Mouse (Mus musculus) hindbrain, embryonic 16.5 days (tissue): ENCODE data around the gene Iqschfp. TPM values are rescaled to one million over a fixed set of nuclear protein-coding genes. Genes with fewer than 3 reads are reported as not detected.

ENCODE experiments used
- ATAC-seq: fragments of 200-750 bp; cut with Nextera tagmentation; 2 replicates; pipeline ENCODE4 v1.8.0; 2017; ENCODE audit warnings: moderate TSS enrichment, moderate library complexity
- H3K27ac ChIP-seq: fragments of 300-500 bp; sonication (generic); 2 replicates; pipeline ENCODE4 v1.5.1; 2014; ENCODE audit warnings: low read depth, mild to moderate bottlenecking, control low read depth, low read length, moderate library complexity
- H3K27me3 ChIP-seq: fragments of 300-500 bp; sonication (generic); replicated peaks from 2 replicates; pipeline ENCODE4 v1.6.1; 2014; ENCODE audit warnings: low read length; ENCODE audit not compliant: control insufficient read depth, insufficient read depth
- H3K36me3 ChIP-seq: fragments of 300-500 bp; sonication (generic); 2 replicates; pipeline ENCODE4 v1.6.1; 2014; ENCODE audit warnings: mild to moderate bottlenecking, low read length, moderate library complexity, mixed read lengths; ENCODE audit not compliant: control insufficient read depth, insufficient read depth
- H3K4me1 ChIP-seq: fragments of 300-500 bp; sonication (generic); 2 replicates; pipeline ENCODE4 v1.6.1; 2014; ENCODE audit warnings: low read depth, low read length; ENCODE audit not compliant: control insufficient read depth, insufficient read depth
- H3K4me2 ChIP-seq: fragments of 300-500 bp; sonication (generic); 2 replicates; pipeline ENCODE4 v1.6.1; 2014; ENCODE audit warnings: mild to moderate bottlenecking, low read length, control low read depth, moderate library complexity
- H3K4me3 ChIP-seq: fragments of 300-500 bp; sonication (generic); 2 replicates; pipeline ENCODE4 v1.5.1; 2014; ENCODE audit warnings: mild to moderate bottlenecking, low read length, control low read depth, moderate library complexity
- H3K9ac ChIP-seq: fragments of 300-500 bp; sonication (generic); 2 replicates; pipeline ENCODE4 v1.6.1; 2014; ENCODE audit warnings: low read depth, mild to moderate bottlenecking, control low read depth, low read length, moderate library complexity
- H3K9me3 ChIP-seq: fragments of 300-500 bp; sonication (generic); 2 replicates; pipeline ENCODE4 v1.6.1; 2014; ENCODE audit warnings: mild to moderate bottlenecking, low read length, moderate library complexity; ENCODE audit not compliant: control insufficient read depth
- WGBS: fragments of 180-500 bp; shearing (Covaris S2); extraction: QIAGEN DNeasy Blood & Tissue Kit; methylation state at CpG from one replicate; pipeline ENCODE4 v1.1.7; 2014; 5-methylcytosine and 5-hydroxymethylcytosine counted together
- polyA plus RNA-seq: library from polyadenylated mRNA; unstranded; fragments of >200 nt; fragmentation: Nextera tagmentation; extraction: Ambion mirVana; gene quantifications from 2 replicates; pipeline ENCODE4 v1.2.1, GENCODE M21; 2015

The Iqschfp gene
- polyA plus RNA-seq, 1 experiment from 2014 or later: 4.8 TPM

- WGBS: 90% methylated on average over 12 of the region's 12 CpGs
- ATAC-seq: no peak
- no peak overlapping the region for H3K27ac ChIP-seq
- no peaks in the 10 kb centered on the region for H3K27me3 ChIP-seq
- H3K36me3 ChIP-seq: peaks cover 5% of the 10 kb centered on the region; the same call in 1 of the 2 replicates
- no peak overlapping the region for H3K4me3 ChIP-seq
- no peaks in the 10 kb centered on the region for H3K9me3 ChIP-seq
- no peak overlapping the region for H3K9ac ChIP-seq
- no peak overlapping the region for H3K4me2 ChIP-seq
- H3K4me1 ChIP-seq: no peaks in the 10 kb centered on the region
Measured at GRCm38 (mm10) chr3:68616363-68616762, 724.3 kb downstream of the Iqschfp start.

DNA sequence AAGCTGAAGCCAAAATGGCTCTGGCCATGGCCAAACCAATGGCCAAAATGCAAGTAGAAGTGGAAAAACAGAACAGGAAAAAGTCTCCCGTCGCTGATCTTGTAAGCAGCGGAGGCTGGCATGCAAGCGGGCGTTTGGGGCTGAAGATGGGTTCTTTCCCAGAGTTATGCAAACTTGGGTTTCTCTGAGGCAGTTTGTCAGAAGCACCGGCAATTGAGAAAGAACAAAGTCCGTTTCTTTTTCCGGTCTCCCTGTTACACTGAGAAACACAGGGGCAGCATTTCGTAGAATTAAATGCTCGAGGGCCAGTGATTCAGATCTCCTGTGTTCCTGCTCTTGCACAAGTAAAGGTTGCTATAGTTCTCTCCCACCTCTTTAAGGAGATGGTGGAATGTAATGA is 725.7 kb downstream of the Iqschfp start:
- H3K4me2 ChIP-seq: no peak overlapping the region
- H3K9ac ChIP-seq: no peak overlapping the region
- no peaks in the 10 kb centered on the region for H3K27me3 ChIP-seq
- WGBS: 93% methylated on average over 10 of the region's 10 CpGs
- H3K4me3 ChIP-seq: no peak overlapping the region
- H3K9me3 ChIP-seq: no peaks in the 10 kb centered on the region
- no peak overlapping the region for H3K27ac ChIP-seq
- peaks cover 11% of the 10 kb centered on the region for H3K36me3 ChIP-seq
- ATAC-seq: no peak
- H3K4me1 ChIP-seq: no peaks in the 10 kb centered on the region

DNA sequence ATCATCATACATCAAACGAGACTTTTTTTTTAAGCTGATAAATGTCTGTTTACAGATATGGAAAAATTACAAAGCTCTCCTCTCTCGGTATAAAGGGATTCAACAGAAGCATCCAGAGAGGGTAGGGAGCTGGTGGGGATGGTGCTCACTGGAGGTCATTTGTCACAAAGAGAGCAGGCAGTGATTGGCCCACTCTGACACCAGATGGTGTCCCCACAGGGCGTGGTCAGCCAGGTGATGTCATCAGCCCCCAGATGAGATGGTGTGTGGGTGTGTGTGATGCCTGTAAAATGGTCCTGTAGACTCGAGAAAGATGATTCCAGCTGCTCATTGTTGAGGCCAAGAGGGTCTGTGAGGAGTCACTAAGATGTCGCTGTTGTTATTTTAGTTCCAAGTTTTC is 727.1 kb downstream of the Iqschfp start:
- H3K36me3 ChIP-seq: peaks cover 11% of the 10 kb centered on the region
- WGBS: 76% methylated on average over 5 of the region's 5 CpGs

GRCm38 (mm10) chr3:68621971-68622370 is 729.9 kb downstream of the Iqschfp start:
- no peak for ATAC-seq
- Histone ChIP-seq H3K36me3 (peaks cover 16% of the 10 kb centered on the region), H3K27me3 (no peaks in the 10 kb centered on the region), H3K4me3 (no peak overlapping the region), H3K4me1 (no peaks in the 10 kb centered on the region), H3K27ac (no peak overlapping the region), H3K9ac (no peak overlapping the region), H3K9me3 (no peaks in the 10 kb centered on the region), H3K4me2 (no peak overlapping the region)
- 83% methylated on average over 3 of the region's 3 CpGs for WGBS

More for the DNA sequence above, 727.1 kb downstream of the Iqschfp start:
- no peaks in the 10 kb centered on the region for H3K9me3 ChIP-seq
- no peak for ATAC-seq
- no peak overlapping the region for H3K27ac ChIP-seq
- H3K4me2 ChIP-seq: no peak overlapping the region
- no peaks in the 10 kb centered on the region for H3K4me1 ChIP-seq
- no peaks in the 10 kb centered on the region for H3K27me3 ChIP-seq
- H3K4me3 ChIP-seq: no peak overlapping the region
- no peak overlapping the region for H3K9ac ChIP-seq

DNA sequence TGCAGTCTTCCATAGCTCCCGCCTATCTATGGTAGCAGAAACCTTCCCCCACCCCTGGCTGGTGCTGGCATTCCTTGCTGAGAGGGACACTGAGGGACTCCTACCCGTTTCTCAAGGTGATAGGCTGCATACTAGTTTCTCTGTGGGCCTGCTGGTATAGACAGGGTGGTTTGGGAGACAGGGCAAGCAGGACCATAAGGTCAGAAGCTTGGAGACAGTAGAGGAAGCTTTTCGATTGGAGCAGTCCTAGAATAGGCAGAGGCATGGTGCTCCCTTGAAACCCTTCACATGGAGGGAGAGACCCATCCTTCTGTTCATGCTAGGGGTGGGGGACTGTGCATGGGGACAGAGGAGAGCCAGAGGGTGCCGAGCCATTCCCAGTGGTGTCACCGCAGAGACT is 731.0 kb downstream of the Iqschfp start:
- Histone ChIP-seq H3K36me3 (peaks cover 20% of the 10 kb centered on the region), H3K27me3 (no peaks in the 10 kb centered on the region), H3K4me1 (no peaks in the 10 kb centered on the region), H3K4me2 (no peak overlapping the region), H3K27ac (no peak overlapping the region), H3K4me3 (no peak overlapping the region), H3K9ac (no peak overlapping the region), H3K9me3 (no peaks in the 10 kb centered on the region)
- ATAC-seq: no peak
- 88% methylated on average over 5 of the region's 5 CpGs for WGBS

DNA sequence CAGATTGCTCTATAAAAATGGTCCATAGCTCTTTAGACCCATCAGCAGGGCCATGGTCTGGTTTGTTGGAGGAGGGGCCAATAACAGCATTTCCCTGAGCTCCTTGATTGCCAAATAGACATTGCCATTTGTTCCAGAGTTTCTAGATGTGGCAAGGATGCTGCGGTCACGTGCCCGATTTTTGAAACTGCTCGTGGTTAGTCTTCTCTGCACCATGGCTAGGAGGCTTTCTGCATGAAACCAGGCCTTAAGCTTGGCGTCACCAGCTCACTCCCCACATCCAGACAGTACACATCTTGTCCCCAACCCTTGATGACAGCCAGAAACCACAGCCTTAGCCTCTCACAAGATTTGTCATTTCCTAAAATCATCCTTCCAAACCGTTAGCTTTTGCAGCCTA is 732.4 kb downstream of the Iqschfp start:
- H3K27me3 ChIP-seq: no peaks in the 10 kb centered on the region
- ATAC-seq: no peak
- no peak overlapping the region for H3K27ac ChIP-seq
- H3K4me3 ChIP-seq: no peak overlapping the region
- H3K9me3 ChIP-seq: no peaks in the 10 kb centered on the region
- WGBS: 91% methylated on average over 6 of the region's 6 CpGs
- peaks cover 20% of the 10 kb centered on the region for H3K36me3 ChIP-seq
- H3K9ac ChIP-seq: no peak overlapping the region
- H3K4me1 ChIP-seq: no peaks in the 10 kb centered on the region
- H3K4me2 ChIP-seq: no peak overlapping the region

GRCm38 (mm10) chr3:68630261-68630660 is 738.2 kb downstream of the Iqschfp start:
- Histone ChIP-seq H3K9ac (no peak overlapping the region), H3K4me3 (no peak overlapping the region), H3K9me3 (no peaks in the 10 kb centered on the region), H3K27me3 (no peaks in the 10 kb centered on the region), H3K4me2 (no peak overlapping the region), H3K4me1 (no peaks in the 10 kb centered on the region), H3K27ac (no peak overlapping the region), H3K36me3 (peaks cover 13% of the 10 kb centered on the region; the same call in 1 of the 2 replicates)
- WGBS: 75% methylated on average over 4 of the region's 4 CpGs
- ATAC-seq: 0 out of 2 replicates have a peak, but pooled peaks have one; percentile 9

DNA sequence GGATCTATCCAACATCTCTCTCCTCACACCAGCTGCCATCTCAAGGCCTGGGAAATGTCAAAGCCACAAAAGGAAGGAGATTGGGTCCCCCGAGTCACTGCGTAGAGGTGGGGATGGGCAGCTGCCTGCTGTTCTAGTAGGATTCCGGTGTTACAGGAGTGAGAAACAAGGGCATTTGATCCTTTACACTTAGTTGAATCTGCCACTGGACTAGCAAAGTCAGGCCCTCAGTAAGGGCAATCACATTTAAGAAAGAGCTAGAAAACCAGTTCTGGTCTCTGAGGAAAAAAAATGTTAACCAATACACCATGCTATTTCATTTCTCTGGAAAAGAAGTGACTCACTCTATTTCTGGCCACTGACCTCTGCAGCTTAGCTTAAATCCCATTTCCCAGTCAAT is 738.8 kb downstream of the Iqschfp start:
- 80% methylated on average over 3 of the region's 3 CpGs for WGBS
- Histone ChIP-seq H3K27ac (no peak overlapping the region), H3K4me1 (no peaks in the 10 kb centered on the region), H3K36me3 (peaks cover 13% of the 10 kb centered on the region; the same call in 1 of the 2 replicates), H3K9ac (no peak overlapping the region), H3K4me2 (no peak overlapping the region), H3K4me3 (no peak overlapping the region), H3K27me3 (no peaks in the 10 kb centered on the region), H3K9me3 (no peaks in the 10 kb centered on the region)
- ATAC-seq: no peak

- H3K4me1 ChIP-seq: no peaks in the 10 kb centered on the region
- H3K36me3 ChIP-seq: no peaks in the 10 kb centered on the region; the same call in 1 of the 2 replicates
- H3K27ac ChIP-seq: no peak overlapping the region
- H3K27me3 ChIP-seq: no peaks in the 10 kb centered on the region
- H3K4me2 ChIP-seq: no peak overlapping the region
- 86% methylated on average over 3 of the region's 3 CpGs for WGBS
- no peak overlapping the region for H3K4me3 ChIP-seq
- no peak for ATAC-seq
- no peaks in the 10 kb centered on the region for H3K9me3 ChIP-seq
- no peak overlapping the region for H3K9ac ChIP-seq
Measured at GRCm38 (mm10) chr3:68632714-68633113, 740.7 kb downstream of the Iqschfp start.

DNA sequence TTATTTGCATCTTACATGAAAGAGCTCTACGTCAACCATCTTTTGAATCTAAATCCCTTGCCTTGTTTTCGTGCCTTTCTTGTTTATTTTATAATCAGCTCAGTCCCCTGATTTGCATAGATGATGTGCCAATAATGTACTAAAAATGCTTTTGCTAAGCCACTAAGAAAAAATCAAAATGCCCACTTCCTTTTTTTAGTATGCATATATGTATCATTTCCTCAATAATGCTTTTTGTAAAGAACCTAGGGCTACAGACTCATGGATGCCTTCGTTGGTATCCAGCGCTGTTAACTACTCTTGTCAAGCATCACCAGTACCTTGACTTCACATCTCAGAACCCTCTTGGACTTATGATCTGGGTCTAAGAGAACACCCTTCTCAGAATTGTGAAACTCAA is 741.5 kb downstream of the Iqschfp start:
- Histone ChIP-seq H3K27ac (no peak overlapping the region), H3K9ac (no peak overlapping the region), H3K4me3 (no peak overlapping the region), H3K4me1 (no peaks in the 10 kb centered on the region), H3K4me2 (no peak overlapping the region), H3K9me3 (no peaks in the 10 kb centered on the region), H3K27me3 (no peaks in the 10 kb centered on the region), H3K36me3 (no peaks in the 10 kb centered on the region)
- no peak for ATAC-seq
- 94% methylated on average over 4 of the region's 4 CpGs for WGBS
